Mouse (Mus musculus) ES-Bruce4 (cell line): ENCODE data around the gene Olfr1107.

Source experiments
- CTCF ChIP-seq: IDR thresholded peaks from one replicate; pipeline ENCODE4 v1.8.1; 2011; ENCODE audit warnings: low read depth, low read length
- EP300 ChIP-seq: IDR thresholded peaks from 2 replicates; pipeline ENCODE4 v1.6.1; 2011; ENCODE audit warnings: low read depth, low read length; ENCODE audit not compliant: insufficient read depth
- POLR2A ChIP-seq: IDR thresholded peaks from one replicate; pipeline ENCODE4 v1.8.1; 2011; ENCODE audit warnings: low read length; ENCODE audit not compliant: insufficient read depth

- no peak for TF ChIP-seq POLR2A
- no peak for TF ChIP-seq CTCF
- TF ChIP-seq EP300 = no peak
Observed at GRCm38 (mm10) chr2:87095908-87096307, 20.3 kb upstream of the Olfr1107 start, which contains the start of gene Olfr1109.
